Mouse (Mus musculus) limb, embryonic 11.5 days (tissue): ENCODE measurements around the gene Atox1. TPM values are rescaled to one million over a fixed set of nuclear protein-coding genes. Genes with fewer than 3 reads are reported as not detected.

Experiments
- ATAC-seq: fragments of 200-750 bp; cut with Nextera tagmentation; 2 replicates; pipeline ENCODE4 v1.8.0; 2017; ENCODE audit warnings: low read depth; ENCODE audit not compliant: insufficient number of reproducible peaks, low FRiP score, low TSS enrichment
- DNase-seq: peaks from one replicate; pipeline ENCODE4 v3.0.0-alpha.2; 2015; ENCODE audit warnings: low spot score
- H3K27ac ChIP-seq: fragments of 300-500 bp; sonication (generic); replicated peaks from 2 replicates; pipeline ENCODE4 v1.5.1; 2014; ENCODE audit warnings: low read depth, mild to moderate bottlenecking, low read length
- H3K27me3 ChIP-seq: fragments of 300-500 bp; sonication (generic); 2 replicates; pipeline ENCODE4 v1.6.1; 2014; ENCODE audit warnings: mild to moderate bottlenecking, low read length, mixed read lengths; ENCODE audit not compliant: control insufficient read depth, insufficient read depth
- H3K36me3 ChIP-seq: fragments of 300-500 bp; sonication (generic); 2 replicates; pipeline ENCODE4 v1.6.1; 2014; ENCODE audit warnings: mild to moderate bottlenecking, low read length, moderate library complexity, mixed read lengths; ENCODE audit not compliant: control insufficient read depth, insufficient read depth
- H3K4me1 ChIP-seq: fragments of 300-500 bp; sonication (generic); 2 replicates; pipeline ENCODE4 v1.6.1; 2014; ENCODE audit warnings: low read length, mixed read lengths; ENCODE audit not compliant: control insufficient read depth, insufficient read depth
- H3K4me2 ChIP-seq: fragments of 300-500 bp; sonication (generic); 2 replicates; pipeline ENCODE4 v1.6.1; 2014; ENCODE audit warnings: low read depth, mild to moderate bottlenecking, moderate library complexity; ENCODE audit not compliant: severe bottlenecking
- H3K4me3 ChIP-seq: fragments of 300-500 bp; sonication (generic); 2 replicates; pipeline ENCODE4 v1.5.1; 2014; ENCODE audit warnings: low read depth, low read length
- H3K9ac ChIP-seq: fragments of 300-500 bp; sonication (generic); 2 replicates; pipeline ENCODE4 v1.6.1; 2014; ENCODE audit warnings: mild to moderate bottlenecking, low read length
- H3K9me3 ChIP-seq: fragments of 300-500 bp; sonication (generic); 2 replicates; pipeline ENCODE4 v1.6.1; 2016; ENCODE audit warnings: low read length; ENCODE audit not compliant: control insufficient read depth
- WGBS: fragments of 180-500 bp; shearing (Covaris S2); extraction: QIAGEN DNeasy Blood & Tissue Kit; methylation state at CpG from one replicate; pipeline ENCODE4 v1.1.7; 2014; 5-methylcytosine and 5-hydroxymethylcytosine counted together
- polyA plus RNA-seq: library from polyadenylated mRNA; unstranded; fragments of >200 nt; fragmentation: Nextera tagmentation; extraction: Ambion mirVana; gene quantifications from 2 replicates; pipeline ENCODE4 v1.2.1, GENCODE M21; 2014

Gene Atox1
- polyA plus RNA-seq, 1 experiment from 2014 or later, result 234 TPM

GRCm38 (mm10) chr11:55407133-55407532, 53.9 kb downstream of the Atox1 start:
- ATAC-seq (no peak), DNase-seq (no peak)
- Histone ChIP-seq H3K27ac (no peak overlapping the region), H3K9ac (no peak overlapping the region), H3K27me3 (no peaks in the 10 kb centered on the region), H3K4me3 (no peak overlapping the region), H3K36me3 (peaks cover 11% of the 10 kb centered on the region; the same call in 1 of the 2 replicates), H3K4me1 (no peaks in the 10 kb centered on the region), H3K9me3 (no peaks in the 10 kb centered on the region), H3K4me2 (no peak overlapping the region)
- 93% methylated on average over 4 of the region's 4 CpGs for WGBS

GRCm38 (mm10) chr11:55405601-55406469, 55.2 kb downstream of the Atox1 start:
- DNase-seq, result no peak
- Histone ChIP-seq H3K4me2 (no peak overlapping the region), H3K27ac (0 out of 2 replicates have a peak overlapping the region, but pooled peaks have one; percentile 30), H3K36me3 (peaks cover 11% of the 10 kb centered on the region; the same call in 1 of the 2 replicates), H3K9ac (no peak overlapping the region), H3K4me3 (no peak overlapping the region), H3K4me1 (no peaks in the 10 kb centered on the region), H3K27me3 (no peaks in the 10 kb centered on the region), H3K9me3 (no peaks in the 10 kb centered on the region)
- no peak for ATAC-seq
- 61% methylated on average over 8 of the region's 8 CpGs for WGBS

- ATAC-seq (no peak), DNase-seq (no peak)
- WGBS, result 85% methylated on average over 9 of the region's 9 CpGs
- no peaks in the 10 kb centered on the region for H3K4me1 ChIP-seq
- no peaks in the 10 kb centered on the region for H3K27me3 ChIP-seq
- H3K36me3 ChIP-seq, result peaks cover 11% of the 10 kb centered on the region; the same call in 1 of the 2 replicates
- no peak overlapping the region for H3K9ac ChIP-seq
- H3K4me2 ChIP-seq, result no peak overlapping the region
- no peaks in the 10 kb centered on the region for H3K9me3 ChIP-seq
- H3K4me3 ChIP-seq, result no peak overlapping the region
- H3K27ac ChIP-seq, result no peak overlapping the region
Measured at GRCm38 (mm10) chr11:55404659-55405457, 56.2 kb downstream of the Atox1 start.

GRCm38 (mm10) chr11:55400863-55401262, 60.2 kb downstream of the Atox1 start:
- DNase-seq (no peak), ATAC-seq (no peak)
- 91% methylated on average over 2 of the region's 2 CpGs for WGBS

GRCm38 (mm10) chr11:55398371-55398770, 62.7 kb downstream of the Atox1 start:
- H3K4me1 ChIP-seq, result no peaks in the 10 kb centered on the region
- H3K9me3 ChIP-seq, result no peaks in the 10 kb centered on the region
- WGBS, result 93% methylated on average over 8 of the region's 8 CpGs
- DNase-seq (no peak), ATAC-seq (no peak)
- H3K9ac ChIP-seq, result no peak overlapping the region
- H3K4me2 ChIP-seq, result no peak overlapping the region
- no peaks in the 10 kb centered on the region for H3K27me3 ChIP-seq
- H3K4me3 ChIP-seq, result no peak overlapping the region
- H3K36me3 ChIP-seq, result peaks cover 5% of the 10 kb centered on the region
- no peak overlapping the region for H3K27ac ChIP-seq

More at GRCm38 (mm10) chr11:55400863-55401262, 60.2 kb downstream of the Atox1 start:
- H3K4me2 ChIP-seq, result no peak overlapping the region
- no peak overlapping the region for H3K4me3 ChIP-seq
- H3K36me3 ChIP-seq, result peaks cover 5% of the 10 kb centered on the region
- no peaks in the 10 kb centered on the region for H3K27me3 ChIP-seq
- no peaks in the 10 kb centered on the region for H3K9me3 ChIP-seq
- H3K4me1 ChIP-seq, result no peaks in the 10 kb centered on the region
- no peak overlapping the region for H3K9ac ChIP-seq
- H3K27ac ChIP-seq, result no peak overlapping the region

GRCm38 (mm10) chr11:55397441-55397840, 63.6 kb downstream of the Atox1 start:
- no peak overlapping the region for H3K27ac ChIP-seq
- H3K4me1 ChIP-seq, result no peaks in the 10 kb centered on the region
- no peak overlapping the region for H3K4me2 ChIP-seq
- H3K36me3 ChIP-seq, result peaks cover 5% of the 10 kb centered on the region
- no peak for ATAC-seq
- H3K4me3 ChIP-seq, result no peak overlapping the region
- WGBS, result 82% methylated on average over 9 of the region's 9 CpGs
- H3K9ac ChIP-seq, result no peak overlapping the region
- DNase-seq, result no peak
- H3K9me3 ChIP-seq, result no peaks in the 10 kb centered on the region
- no peaks in the 10 kb centered on the region for H3K27me3 ChIP-seq

GRCm38 (mm10) chr11:55397036-55397435, 64.0 kb downstream of the Atox1 start:
- 88% methylated on average over 2 of the region's 2 CpGs for WGBS

More at GRCm38 (mm10) chr11:55397036-55397435, 64.0 kb downstream of the Atox1 start:
- H3K4me1 ChIP-seq, result no peaks in the 10 kb centered on the region
- H3K9me3 ChIP-seq, result no peaks in the 10 kb centered on the region
- no peak for DNase-seq
- no peak overlapping the region for H3K27ac ChIP-seq
- ATAC-seq, result no peak
- no peak overlapping the region for H3K9ac ChIP-seq
- no peak overlapping the region for H3K4me3 ChIP-seq
- no peak overlapping the region for H3K4me2 ChIP-seq
- H3K36me3 ChIP-seq, result peaks cover 5% of the 10 kb centered on the region
- no peaks in the 10 kb centered on the region for H3K27me3 ChIP-seq
